Mouse (Mus musculus) heart, postnatal 0 days (tissue): ENCODE measurements at regions not wholly inside any gene's neighbourhood (a gene's known extent, or its start where the extent isn't known, plus 50 kb on each side); places are given as distances from the start of the nearest gene placed in this dataset.

Experiments used
- CTCF ChIP-seq: IDR thresholded peaks from 2 replicates; pipeline ENCODE4 v1.5.1; 2016; ENCODE audit warnings: antibody characterized with exemption, control low read depth, low read depth
- EP300 ChIP-seq: IDR thresholded peaks from 2 replicates; pipeline ENCODE4 v1.6.1; 2016; ENCODE audit warnings: antibody characterized with exemption, low read depth

DNA sequence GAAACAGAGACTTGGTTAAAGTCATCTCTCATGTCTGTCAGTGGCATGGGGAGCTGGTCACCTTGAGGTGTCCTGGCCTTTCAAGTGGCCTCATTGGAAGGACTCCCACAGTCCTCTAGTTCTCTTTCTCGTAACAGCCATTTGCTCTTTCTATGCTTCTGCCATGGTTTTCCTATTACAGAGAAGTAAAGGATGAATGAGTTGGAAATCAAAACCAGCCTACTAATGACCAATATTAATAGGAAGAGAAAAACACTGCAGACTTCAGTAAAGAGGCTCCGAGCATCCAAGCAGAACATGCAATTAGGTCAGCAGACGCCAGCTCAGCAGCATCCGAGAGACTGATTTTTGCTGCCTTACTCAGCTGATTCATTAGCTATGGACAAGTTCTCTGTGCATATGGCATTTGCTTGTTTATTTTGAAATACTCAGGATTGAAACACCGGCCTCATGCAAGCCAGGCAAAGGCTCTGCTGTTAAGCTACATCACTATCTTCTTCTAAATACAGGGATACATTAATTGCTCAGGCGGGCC, 377.4 kb upstream of the Camk1g start:
- TF ChIP-seq CTCF (no peak), EP300 (no peak)
